Mouse (Mus musculus): Measurements from ENCODE around the gene Dus1l. TPM values are rescaled to one million over a fixed set of nuclear protein-coding genes. Genes with fewer than 3 reads are reported as not detected.
A peak's percentile ranks its signal among the peaks of the same experiment; 100 is the strongest.

Dus1l gene
- polyA plus RNA-seq, 1 experiment from 2014 or later, result 76.9 TPM

DNA sequence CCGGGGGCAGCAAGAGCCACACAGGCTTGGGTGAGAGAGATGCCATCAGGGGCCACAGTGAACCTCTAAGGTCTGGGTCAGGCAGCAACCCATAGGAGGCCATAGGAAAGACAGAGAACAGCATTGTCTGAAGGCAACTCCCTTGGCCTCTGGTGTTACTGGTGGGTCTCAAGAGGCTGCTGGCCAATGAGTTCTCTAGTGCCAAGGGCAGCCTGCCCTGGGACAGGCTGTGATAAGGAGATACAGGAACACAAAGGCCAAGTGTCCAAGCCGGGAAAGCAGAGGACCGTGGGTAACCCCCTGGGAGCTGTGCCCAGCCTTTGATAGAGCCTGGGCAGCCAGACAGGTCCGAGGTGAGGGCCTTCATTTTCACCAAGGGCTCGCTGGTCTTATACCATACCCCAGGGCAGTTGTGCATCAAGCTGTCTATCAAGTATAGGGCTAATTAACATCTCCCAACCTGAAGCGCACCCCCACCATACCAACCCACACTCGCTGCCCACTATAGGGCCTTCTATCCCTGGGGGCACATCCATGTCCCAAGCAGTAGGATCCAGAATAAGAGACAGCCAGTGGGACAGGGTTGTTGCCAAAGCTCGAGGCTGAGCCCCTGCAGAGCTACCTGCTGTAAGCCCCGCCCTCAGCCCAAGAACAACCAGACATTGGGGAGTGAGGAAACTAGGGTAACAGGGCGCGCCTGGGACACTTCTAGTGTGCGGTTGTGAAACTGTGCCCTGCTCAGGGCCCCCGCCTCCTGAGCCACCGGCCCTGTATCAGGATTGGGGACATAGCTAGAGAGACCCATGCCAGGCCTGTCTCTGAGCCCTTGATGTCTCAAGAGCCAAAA is 25.1 kb upstream of the Dus1l start:
- Histone ChIP-seq H3K27me3 (ENCODE audit: control insufficient read depth, insufficient read depth, low read length) (no peaks in the 10 kb centered on the region), H3K9me3 (ENCODE audit: control insufficient read depth, low read length) (no peaks in the 10 kb centered on the region), H3K27ac (ENCODE audit: low read depth, low read length) (no peak overlapping the region), H3K4me3 (ENCODE audit: low read depth, low read length) (peak overlapping the region; percentile 88; the same call in 1 of the 2 replicates), H3K36me3 (ENCODE audit: control insufficient read depth, insufficient read depth, low read length) (peaks cover 49% of the 10 kb centered on the region), H3K4me2 (peak overlapping the region; percentile 98), H3K9ac (ENCODE audit: low read length) (peak overlapping the region; percentile 94), H3K4me1 (ENCODE audit: control insufficient read depth, insufficient read depth, low read length) (peaks cover 36% of the 10 kb centered on the region)
- WGBS, result 88% methylated on average over 14 of the region's 14 CpGs
- ATAC-seq (ENCODE audit: low FRiP score) (no peak), DNase-seq (ENCODE audit: low spot score, missing footprints) (no peak)

DNA sequence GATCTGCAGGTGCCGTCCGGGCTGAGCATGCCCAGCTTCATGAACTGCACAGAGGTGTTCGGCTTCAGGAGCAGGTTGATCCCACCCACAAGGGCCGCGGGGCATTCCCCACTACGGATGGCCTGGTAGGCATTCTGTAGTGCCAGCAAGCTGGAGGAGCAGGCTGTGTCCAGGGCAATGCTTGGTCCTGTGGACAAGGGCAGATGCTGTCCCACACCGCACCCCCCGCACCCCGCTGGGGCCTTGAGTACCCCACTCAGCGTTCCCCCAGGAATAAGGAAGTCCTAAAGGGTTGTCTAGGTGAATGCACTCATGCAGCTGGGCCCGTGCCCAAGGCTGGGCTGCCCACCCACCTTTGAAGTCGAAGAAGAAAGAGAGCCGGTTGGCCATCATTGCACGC is 24.3 kb upstream of the Dus1l start:
- WGBS, result 90% methylated on average over 14 of the region's 14 CpGs
- Histone ChIP-seq H3K4me1 (ENCODE audit: control insufficient read depth, insufficient read depth, low read length) (peaks cover 29% of the 10 kb centered on the region), H3K9ac (ENCODE audit: low read length) (no peak overlapping the region), H3K4me2 (no peak overlapping the region; the same call in 1 of the 2 replicates), H3K36me3 (ENCODE audit: control insufficient read depth, insufficient read depth, low read length) (peaks cover 56% of the 10 kb centered on the region), H3K4me3 (ENCODE audit: low read depth, low read length) (no peak overlapping the region), H3K27ac (ENCODE audit: low read depth, low read length) (no peak overlapping the region), H3K9me3 (ENCODE audit: control insufficient read depth, low read length) (no peaks in the 10 kb centered on the region), H3K27me3 (ENCODE audit: control insufficient read depth, insufficient read depth, low read length) (no peaks in the 10 kb centered on the region)
- no peak for ATAC-seq (ENCODE audit: low FRiP score)
- no peak for DNase-seq (ENCODE audit: low spot score, missing footprints)

DNA sequence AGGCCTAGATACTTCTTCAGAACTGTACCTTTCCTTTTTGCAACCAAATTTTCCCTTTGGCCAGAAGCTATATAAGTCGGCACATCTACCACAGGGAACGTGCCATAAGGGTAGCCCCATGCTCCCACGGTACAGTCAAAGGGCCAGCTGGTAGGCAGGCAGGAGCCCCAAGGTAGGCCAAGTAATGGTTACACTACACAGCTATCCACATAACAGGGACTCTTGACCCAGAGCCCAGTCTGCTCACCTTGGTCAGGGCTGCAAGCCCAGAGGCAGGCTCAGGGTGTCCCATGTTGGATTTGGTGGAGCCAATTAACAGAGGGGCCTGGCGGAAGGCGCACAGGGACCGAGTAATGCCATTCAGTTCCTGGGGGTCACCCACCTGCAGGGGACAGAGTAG is 23.4 kb upstream of the Dus1l start:
- H3K27ac ChIP-seq (ENCODE audit: low read depth, low read length), result no peak overlapping the region
- peaks cover 62% of the 10 kb centered on the region for H3K36me3 ChIP-seq (ENCODE audit: control insufficient read depth, insufficient read depth, low read length)
- no peak overlapping the region for H3K4me2 ChIP-seq
- no peak overlapping the region for H3K4me3 ChIP-seq (ENCODE audit: low read depth, low read length)
- H3K9ac ChIP-seq (ENCODE audit: low read length), result no peak overlapping the region
- no peaks in the 10 kb centered on the region for H3K9me3 ChIP-seq (ENCODE audit: control insufficient read depth, low read length)
- peaks cover 21% of the 10 kb centered on the region for H3K4me1 ChIP-seq (ENCODE audit: control insufficient read depth, insufficient read depth, low read length)
- 97% methylated on average over 6 of the region's 6 CpGs for WGBS
- no peaks in the 10 kb centered on the region for H3K27me3 ChIP-seq (ENCODE audit: control insufficient read depth, insufficient read depth, low read length)
- no peak for ATAC-seq (ENCODE audit: low FRiP score)
- no peak for DNase-seq (ENCODE audit: low spot score, missing footprints)

DNA sequence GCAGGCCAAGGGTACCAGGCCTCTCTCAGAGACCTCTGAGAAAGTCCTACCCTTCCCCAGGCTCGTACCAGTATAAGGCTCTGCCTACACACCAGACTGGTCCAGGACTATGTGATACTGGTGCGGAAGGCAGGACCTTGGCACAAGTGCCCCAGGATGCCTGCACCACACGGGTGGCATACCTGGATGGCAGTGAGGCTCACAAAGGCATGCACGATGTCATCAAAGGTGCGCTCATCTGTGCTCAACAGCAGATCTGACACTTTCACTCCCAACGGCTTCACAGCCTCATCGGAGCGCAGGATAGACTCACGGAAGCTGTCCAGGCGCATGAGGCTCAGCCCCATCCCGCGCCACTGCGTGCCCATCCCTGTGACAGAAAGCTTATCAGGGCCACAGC is 22.0 kb upstream of the Dus1l start:
- 96% methylated on average over 13 of the region's 13 CpGs for WGBS
- Histone ChIP-seq H3K4me3 (ENCODE audit: low read depth, low read length) (no peak overlapping the region), H3K9me3 (ENCODE audit: control insufficient read depth, low read length) (no peaks in the 10 kb centered on the region), H3K9ac (ENCODE audit: low read length) (no peak overlapping the region), H3K27me3 (ENCODE audit: control insufficient read depth, insufficient read depth, low read length) (no peaks in the 10 kb centered on the region), H3K27ac (ENCODE audit: low read depth, low read length) (no peak overlapping the region), H3K36me3 (ENCODE audit: control insufficient read depth, insufficient read depth, low read length) (peaks cover 75% of the 10 kb centered on the region), H3K4me2 (no peak overlapping the region), H3K4me1 (ENCODE audit: control insufficient read depth, insufficient read depth, low read length) (peaks cover 21% of the 10 kb centered on the region)
- ATAC-seq (ENCODE audit: low FRiP score) (no peak), DNase-seq (ENCODE audit: low spot score, missing footprints) (no peak)

DNA sequence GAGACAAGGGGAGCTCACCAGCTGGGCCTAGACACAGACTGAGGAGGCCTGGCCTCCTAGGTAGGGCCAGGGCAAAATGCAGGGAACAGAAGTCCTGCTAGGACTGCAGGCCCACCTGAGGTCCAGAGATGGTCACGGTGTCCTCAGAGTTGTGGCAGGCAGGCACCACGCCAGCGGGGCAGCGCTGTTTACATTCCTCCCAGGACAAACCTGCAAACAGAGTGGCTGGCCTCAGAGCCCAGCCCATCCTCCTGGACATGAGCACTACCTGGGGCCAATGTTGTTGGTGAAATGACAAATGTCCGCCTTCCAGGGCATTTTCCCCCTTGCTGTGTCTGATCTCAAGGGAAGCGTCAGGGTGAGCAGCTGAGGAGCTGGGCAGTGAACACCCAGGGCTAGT is 21.2 kb upstream of the Dus1l start:
- no peak overlapping the region for H3K9ac ChIP-seq (ENCODE audit: low read length)
- WGBS, result 94% methylated on average over 6 of the region's 6 CpGs
- no peak for ATAC-seq (ENCODE audit: low FRiP score)

DNA sequence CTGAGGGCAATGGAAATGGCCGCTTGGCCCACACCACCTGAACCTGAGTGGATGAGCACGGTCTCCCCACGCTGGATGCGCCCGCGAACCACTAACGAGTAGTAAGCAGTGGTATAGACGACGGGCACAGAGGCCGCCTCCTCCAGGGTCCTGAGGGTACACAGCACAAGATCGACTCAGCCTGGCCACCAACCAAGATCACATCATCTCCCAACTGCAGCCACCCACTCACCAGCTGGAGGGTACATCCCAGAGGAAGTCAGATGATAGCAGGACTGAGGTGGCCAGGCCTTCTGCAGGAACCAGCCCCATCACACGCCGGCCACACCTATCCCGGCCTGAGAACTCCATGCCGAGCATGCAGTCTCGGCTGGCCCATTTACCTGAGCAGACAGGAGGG is 15.9 kb upstream of the Dus1l start:
- ATAC-seq (ENCODE audit: low FRiP score) (no peak), DNase-seq (ENCODE audit: low spot score, missing footprints) (no peak)
- Histone ChIP-seq H3K9me3 (ENCODE audit: control insufficient read depth, low read length) (no peaks in the 10 kb centered on the region), H3K27ac (ENCODE audit: low read depth, low read length) (no peak overlapping the region), H3K4me1 (ENCODE audit: control insufficient read depth, insufficient read depth, low read length) (no peaks in the 10 kb centered on the region), H3K36me3 (ENCODE audit: control insufficient read depth, insufficient read depth, low read length) (peaks cover 89% of the 10 kb centered on the region), H3K4me3 (ENCODE audit: low read depth, low read length) (no peak overlapping the region), H3K9ac (ENCODE audit: low read length) (no peak overlapping the region), H3K27me3 (ENCODE audit: control insufficient read depth, insufficient read depth, low read length) (no peaks in the 10 kb centered on the region), H3K4me2 (no peak overlapping the region)
- WGBS, result 97% methylated on average over 16 of the region's 16 CpGs

More for the DNA sequence above, 21.2 kb upstream of the Dus1l start:
- Histone ChIP-seq H3K27me3 (ENCODE audit: control insufficient read depth, insufficient read depth, low read length) (no peaks in the 10 kb centered on the region), H3K36me3 (ENCODE audit: control insufficient read depth, insufficient read depth, low read length) (peaks cover 84% of the 10 kb centered on the region), H3K4me1 (ENCODE audit: control insufficient read depth, insufficient read depth, low read length) (peaks cover 14% of the 10 kb centered on the region), H3K9me3 (ENCODE audit: control insufficient read depth, low read length) (no peaks in the 10 kb centered on the region), H3K27ac (ENCODE audit: low read depth, low read length) (no peak overlapping the region), H3K4me2 (no peak overlapping the region), H3K4me3 (ENCODE audit: low read depth, low read length) (no peak overlapping the region)
- no peak for DNase-seq (ENCODE audit: low spot score, missing footprints)

DNA sequence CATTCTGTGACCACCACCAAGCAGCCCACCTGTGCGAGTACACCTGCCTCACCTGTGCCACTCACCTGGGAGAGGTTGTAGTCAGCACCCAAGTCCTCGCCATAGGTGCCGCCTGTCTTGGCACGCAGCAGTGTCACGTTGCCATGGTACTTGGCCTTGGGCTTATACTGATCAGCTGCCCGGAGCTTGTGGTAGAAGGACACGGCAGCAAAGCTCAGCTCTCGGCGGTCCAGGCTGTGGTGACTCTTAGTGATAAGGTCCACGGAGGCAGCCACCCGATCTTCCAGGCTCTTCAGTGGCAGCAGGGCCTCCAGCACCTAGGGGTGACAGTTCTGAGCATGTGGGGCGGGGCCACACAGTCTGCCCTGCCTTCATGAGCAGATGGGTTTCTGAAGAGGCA is 11.8 kb upstream of the Dus1l start:
- Histone ChIP-seq H3K4me3 (ENCODE audit: low read depth, low read length) (no peak overlapping the region), H3K4me1 (ENCODE audit: control insufficient read depth, insufficient read depth, low read length) (no peaks in the 10 kb centered on the region), H3K27me3 (ENCODE audit: control insufficient read depth, insufficient read depth, low read length) (no peaks in the 10 kb centered on the region), H3K27ac (ENCODE audit: low read depth, low read length) (no peak overlapping the region), H3K4me2 (no peak overlapping the region), H3K9ac (ENCODE audit: low read length) (no peak overlapping the region), H3K9me3 (ENCODE audit: control insufficient read depth, low read length) (no peaks in the 10 kb centered on the region), H3K36me3 (ENCODE audit: control insufficient read depth, insufficient read depth, low read length) (peaks cover 63% of the 10 kb centered on the region)
- WGBS, result 94% methylated on average over 12 of the region's 12 CpGs
- ATAC-seq (ENCODE audit: low FRiP score) (no peak), DNase-seq (ENCODE audit: low spot score, missing footprints) (no peak)

DNA sequence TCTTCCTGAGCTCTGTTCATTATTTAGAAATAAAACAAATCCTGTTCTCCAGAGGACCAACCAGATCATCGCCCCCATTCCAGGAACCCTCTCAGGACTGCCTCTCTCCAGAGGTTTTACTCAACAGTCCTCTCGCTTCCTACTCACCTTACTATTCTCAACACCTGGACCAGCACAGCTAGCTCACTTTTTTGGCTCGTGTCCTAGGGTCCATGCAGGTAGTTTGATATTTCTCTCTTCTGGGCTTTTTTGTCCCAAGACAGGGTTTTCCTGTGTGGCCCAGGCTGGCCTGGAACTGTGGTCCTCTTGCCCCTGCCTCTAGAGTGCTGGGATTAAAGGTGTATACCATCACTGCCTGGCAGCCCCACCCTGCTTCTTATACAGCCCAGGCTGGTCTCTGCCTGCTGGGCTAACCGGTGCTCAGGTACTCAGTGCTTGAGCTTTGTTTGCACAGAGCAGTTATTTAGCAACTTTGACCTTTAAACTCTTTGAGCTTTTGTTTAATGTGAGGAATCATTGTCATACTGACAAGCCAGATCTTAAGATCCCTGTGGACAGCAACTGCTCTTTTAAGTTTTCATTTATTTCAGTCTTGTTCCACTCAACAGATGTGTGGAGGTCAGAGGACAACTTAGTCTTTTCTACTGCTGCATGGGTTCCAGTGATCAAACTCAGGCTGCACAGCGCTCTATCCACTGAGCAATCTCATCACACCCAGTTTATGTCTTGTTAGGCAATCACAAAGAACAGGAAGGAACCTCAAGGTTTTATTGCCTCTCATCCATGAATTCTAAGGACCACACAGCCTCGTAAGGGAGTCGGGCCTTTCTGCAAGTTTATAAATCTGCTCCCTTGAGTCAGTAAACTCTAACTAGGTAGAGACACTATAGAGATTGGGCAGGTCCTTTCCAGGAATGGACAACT is 9.4 kb upstream of the Dus1l start:
- Histone ChIP-seq H3K36me3 (ENCODE audit: control insufficient read depth, insufficient read depth, low read length) (peaks cover 40% of the 10 kb centered on the region), H3K4me3 (ENCODE audit: low read depth, low read length) (no peak overlapping the region), H3K27ac (ENCODE audit: low read depth, low read length) (no peak overlapping the region), H3K9me3 (ENCODE audit: control insufficient read depth, low read length) (no peaks in the 10 kb centered on the region), H3K4me1 (ENCODE audit: control insufficient read depth, insufficient read depth, low read length) (no peaks in the 10 kb centered on the region), H3K27me3 (ENCODE audit: control insufficient read depth, insufficient read depth, low read length) (no peaks in the 10 kb centered on the region), H3K9ac (ENCODE audit: low read length) (no peak overlapping the region), H3K4me2 (no peak overlapping the region)
- DNase-seq (ENCODE audit: low spot score, missing footprints) (no peak), ATAC-seq (ENCODE audit: low FRiP score) (no peak)
- 89% methylated on average over 7 of the region's 7 CpGs for WGBS

DNA sequence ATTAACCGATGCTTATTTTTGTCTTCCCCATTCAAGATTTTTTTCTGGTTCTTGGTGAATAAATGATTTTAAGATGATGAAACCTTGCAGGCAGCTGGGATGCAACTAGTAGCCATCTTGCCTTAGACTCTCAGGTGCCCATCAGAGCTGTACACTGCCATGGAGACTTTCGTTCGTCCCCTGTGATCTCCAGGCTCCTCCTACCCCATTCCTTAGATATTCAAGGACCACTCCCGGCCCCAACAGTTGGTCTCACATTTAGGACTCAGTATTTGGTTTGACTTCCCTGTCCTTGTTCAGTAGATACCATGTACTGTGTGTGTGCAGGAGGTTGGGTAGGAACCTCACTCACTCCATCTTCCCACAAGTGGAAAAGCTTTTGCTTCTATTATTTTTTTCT is 8.6 kb upstream of the Dus1l start:
- H3K36me3 ChIP-seq (ENCODE audit: control insufficient read depth, insufficient read depth, low read length), result peaks cover 32% of the 10 kb centered on the region
- 84% methylated on average over 4 of the region's 4 CpGs for WGBS

More for the DNA sequence above, 8.6 kb upstream of the Dus1l start:
- no peak for DNase-seq (ENCODE audit: low spot score, missing footprints)
- no peaks in the 10 kb centered on the region for H3K9me3 ChIP-seq (ENCODE audit: control insufficient read depth, low read length)
- no peak overlapping the region for H3K27ac ChIP-seq (ENCODE audit: low read depth, low read length)
- no peak overlapping the region for H3K9ac ChIP-seq (ENCODE audit: low read length)
- H3K4me3 ChIP-seq (ENCODE audit: low read depth, low read length), result no peak overlapping the region
- ATAC-seq (ENCODE audit: low FRiP score), result no peak
- no peaks in the 10 kb centered on the region for H3K4me1 ChIP-seq (ENCODE audit: control insufficient read depth, insufficient read depth, low read length)
- no peaks in the 10 kb centered on the region for H3K27me3 ChIP-seq (ENCODE audit: control insufficient read depth, insufficient read depth, low read length)
- no peak overlapping the region for H3K4me2 ChIP-seq
